Mouse (Mus musculus) lung, adult 2 months (tissue): ENCODE measurements at regions not wholly inside any gene's neighbourhood (a gene's known extent, or its start where the extent isn't known, plus 50 kb on each side); places are given as distances from the start of the nearest gene placed in this dataset.

Experiments used
- CTCF ChIP-seq: fragments of 200-500 bp; IDR thresholded peaks from 2 replicates; pipeline ENCODE4 v1.5.1; 2011; ENCODE audit warnings: mild to moderate bottlenecking, low read length, control low read depth; ENCODE audit not compliant: insufficient read depth
- POLR2A ChIP-seq: fragments of 200-500 bp; IDR thresholded peaks from 2 replicates; pipeline ENCODE4 v1.6.1; 2011; ENCODE audit warnings: low read depth, mild to moderate bottlenecking, control low read depth, low read length, borderline replicate concordance; ENCODE audit errors: extremely low read depth

GRCm38 (mm10) chr14:66431630-66432029 is 422.6 kb upstream of the Gulo start:
- TF ChIP-seq CTCF (no peak), POLR2A (no peak)
